Mouse (Mus musculus) limb, embryonic 13.5 days (tissue): ENCODE data around the gene Lipc. TPM values are rescaled to one million over a fixed set of nuclear protein-coding genes. Genes with fewer than 3 reads are reported as not detected.

Experiments used
- ATAC-seq: fragments of 200-750 bp; cut with Nextera tagmentation; 2 replicates; pipeline ENCODE4 v1.8.0; 2017; ENCODE audit warnings: low read depth, moderate number of reproducible peaks, moderate TSS enrichment; ENCODE audit not compliant: low FRiP score
- H3K27ac ChIP-seq: fragments of 300-500 bp; sonication (generic); 2 replicates; pipeline ENCODE4 v1.5.1; 2015; ENCODE audit warnings: inconsistent platforms, mild to moderate bottlenecking, moderate library complexity
- H3K27me3 ChIP-seq: fragments of 300-500 bp; sonication (generic); 2 replicates; pipeline ENCODE4 v1.6.1; 2015; ENCODE audit warnings: mild to moderate bottlenecking, inconsistent platforms
- H3K36me3 ChIP-seq: fragments of 300-500 bp; sonication (generic); 2 replicates; pipeline ENCODE4 v1.6.1; 2015; ENCODE audit warnings: inconsistent platforms, mild to moderate bottlenecking, moderate library complexity
- H3K4me1 ChIP-seq: fragments of 300-500 bp; sonication (generic); 2 replicates; pipeline ENCODE4 v1.6.1; 2015; ENCODE audit warnings: inconsistent platforms
- H3K4me2 ChIP-seq: fragments of 300-500 bp; sonication (generic); replicated peaks from 2 replicates; pipeline ENCODE4 v1.6.1; 2015; ENCODE audit warnings: inconsistent platforms, mild to moderate bottlenecking, moderate library complexity
- H3K4me3 ChIP-seq: fragments of 300-500 bp; sonication (generic); 2 replicates; pipeline ENCODE4 v1.5.1; 2015; ENCODE audit warnings: moderate library complexity, mild to moderate bottlenecking, inconsistent platforms
- H3K9ac ChIP-seq: fragments of 300-500 bp; sonication (generic); 2 replicates; pipeline ENCODE4 v1.6.1; 2015; ENCODE audit warnings: mild to moderate bottlenecking, inconsistent platforms
- H3K9me3 ChIP-seq: fragments of 300-500 bp; sonication (generic); 2 replicates; pipeline ENCODE4 v1.6.1; 2016; ENCODE audit warnings: inconsistent platforms
- WGBS: fragments of 180-500 bp; shearing (Covaris S2); methylation state at CpG from one replicate; pipeline ENCODE4 v1.1.7; 2015; 5-methylcytosine and 5-hydroxymethylcytosine counted together
- polyA plus RNA-seq: library from polyadenylated mRNA; unstranded; fragments of >200 nt; fragmentation: Nextera tagmentation; extraction: Ambion mirVana; gene quantifications from 2 replicates; pipeline ENCODE4 v1.2.1, GENCODE M21; 2015

Lipc gene
- polyA plus RNA-seq = not detected in 2 replicates

GRCm38 (mm10) chr9:70952126-70952525 lies at the start of gene Lipc:
Lipc (minus strand) TSS chr9:70952226.
- Histone ChIP-seq H3K4me3 (no peak within 1 kb of the TSS), H3K9ac (no peak within 1 kb of the TSS), H3K4me1 (no peaks in the 10 kb centered on the region), H3K27ac (no peak within 1 kb of the TSS), H3K4me2 (no peak within 1 kb of the TSS), H3K36me3 (no peaks in the 10 kb centered on the region), H3K9me3 (no peaks in the 10 kb centered on the region), H3K27me3 (no peaks in the 10 kb centered on the region)
- WGBS = 84% methylated on average over 4 of the region's 4 CpGs
- ATAC-seq = no peak

GRCm38 (mm10) chr9:70999161-70999560 lies 47.1 kb upstream of the Lipc start:
- Histone ChIP-seq H3K27me3 (no peaks in the 10 kb centered on the region; the same call in 1 of the 2 replicates), H3K36me3 (no peaks in the 10 kb centered on the region), H3K4me3 (no peak overlapping the region), H3K4me2 (no peak overlapping the region), H3K9ac (no peak overlapping the region), H3K4me1 (no peaks in the 10 kb centered on the region), H3K9me3 (no peaks in the 10 kb centered on the region), H3K27ac (no peak overlapping the region)
- ATAC-seq = no peak
- WGBS = 83% methylated on average over 4 of the region's 4 CpGs

GRCm38 (mm10) chr9:70998719-70999118 lies 46.7 kb upstream of the Lipc start:
- ATAC-seq = no peak
- H3K4me3 ChIP-seq = no peak overlapping the region
- no peak overlapping the region for H3K4me2 ChIP-seq
- H3K27ac ChIP-seq = no peak overlapping the region
- no peaks in the 10 kb centered on the region for H3K9me3 ChIP-seq
- H3K27me3 ChIP-seq = no peaks in the 10 kb centered on the region; the same call in 1 of the 2 replicates
- H3K9ac ChIP-seq = no peak overlapping the region
- WGBS = 71% methylated on average over 6 of the region's 6 CpGs
- H3K4me1 ChIP-seq = no peaks in the 10 kb centered on the region
- no peaks in the 10 kb centered on the region for H3K36me3 ChIP-seq

DNA sequence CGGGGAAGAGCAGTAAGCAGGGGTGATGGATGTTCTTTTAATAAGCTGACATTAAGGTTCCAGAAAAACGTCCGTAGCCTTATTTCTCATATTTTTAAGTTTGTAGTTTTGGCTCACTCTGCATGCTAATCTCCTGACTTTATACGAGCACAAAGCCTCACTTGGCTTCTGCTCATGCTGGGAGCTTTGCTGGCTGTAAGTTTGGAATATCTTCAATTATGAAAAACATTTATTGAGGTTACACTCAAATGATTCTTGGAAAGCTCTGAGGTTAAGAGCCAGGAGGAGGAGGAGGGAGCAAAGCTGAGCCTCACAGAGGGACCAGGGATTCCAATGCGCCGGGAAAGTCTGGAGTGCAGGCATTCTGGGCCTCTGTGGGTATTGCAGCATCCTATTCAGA lies 41.3 kb upstream of the Lipc start:
- 58% methylated on average over 6 of the region's 6 CpGs for WGBS
- Histone ChIP-seq H3K9ac (no peak overlapping the region), H3K4me1 (peaks cover 2% of the 10 kb centered on the region; the same call in 1 of the 2 replicates), H3K4me3 (no peak overlapping the region), H3K27me3 (no peaks in the 10 kb centered on the region; the same call in 1 of the 2 replicates), H3K27ac (no peak overlapping the region), H3K4me2 (no peak overlapping the region), H3K36me3 (no peaks in the 10 kb centered on the region), H3K9me3 (no peaks in the 10 kb centered on the region)
- no peak for ATAC-seq

DNA sequence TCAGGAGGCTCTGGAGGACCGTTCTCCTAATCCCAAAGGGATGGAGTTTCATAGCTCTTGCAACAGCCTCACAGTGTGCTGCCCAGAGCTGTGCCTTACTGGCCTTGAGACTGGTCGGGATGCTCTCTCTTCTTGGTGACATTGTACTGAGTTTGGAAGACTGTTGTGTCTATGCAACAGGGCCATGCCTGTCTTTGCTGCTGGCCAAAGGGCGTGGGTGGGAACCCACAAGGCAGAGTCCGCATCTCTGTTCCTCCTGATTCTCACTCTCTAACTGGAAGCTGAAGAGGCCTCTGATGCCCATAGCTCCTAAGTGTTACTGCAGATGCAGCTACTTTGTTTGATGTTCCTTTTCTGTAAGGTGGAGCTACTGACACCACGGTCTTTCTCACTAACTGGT lies 39.4 kb upstream of the Lipc start:
- Histone ChIP-seq H3K36me3 (no peaks in the 10 kb centered on the region), H3K27me3 (peaks cover 4% of the 10 kb centered on the region; the same call in 1 of the 2 replicates), H3K4me3 (no peak overlapping the region), H3K9me3 (no peaks in the 10 kb centered on the region), H3K27ac (no peak overlapping the region), H3K4me2 (no peak overlapping the region), H3K9ac (no peak overlapping the region), H3K4me1 (peaks cover 2% of the 10 kb centered on the region; the same call in 1 of the 2 replicates)
- WGBS = 80% methylated on average over 5 of the region's 5 CpGs
- ATAC-seq = no peak

GRCm38 (mm10) chr9:70987210-70987609 lies 35.2 kb upstream of the Lipc start:
- Histone ChIP-seq H3K4me3 (no peak overlapping the region), H3K4me1 (peaks cover 6% of the 10 kb centered on the region), H3K27ac (no peak overlapping the region), H3K36me3 (no peaks in the 10 kb centered on the region), H3K27me3 (peaks cover 4% of the 10 kb centered on the region; the same call in 1 of the 2 replicates), H3K9me3 (no peaks in the 10 kb centered on the region), H3K4me2 (no peak overlapping the region), H3K9ac (no peak overlapping the region)
- WGBS = 37% methylated on average over 2 of the region's 2 CpGs
- no peak for ATAC-seq

DNA sequence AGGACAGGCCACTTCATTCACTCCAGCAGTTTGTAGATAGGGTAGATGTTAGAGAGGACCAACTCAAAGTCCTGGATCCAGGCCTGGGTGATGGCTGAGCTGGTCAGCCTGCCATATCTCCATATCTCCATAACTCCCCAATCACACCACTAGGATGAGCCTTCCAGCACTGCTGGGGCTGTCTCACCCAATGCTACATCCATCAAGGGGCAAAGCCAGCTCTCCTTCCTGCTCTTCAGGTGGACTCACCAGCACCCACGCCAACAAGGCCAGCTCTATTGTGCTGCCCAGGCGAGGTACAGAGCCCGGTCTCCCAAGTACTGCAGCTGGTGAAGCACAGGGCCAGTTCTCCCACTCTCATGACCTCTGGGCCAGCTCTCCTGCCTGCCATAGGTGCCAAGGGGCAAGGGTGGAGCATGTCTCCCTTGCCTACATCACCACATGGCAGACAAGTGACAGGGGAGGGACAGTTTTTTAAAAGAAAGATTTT lies 31.0 kb upstream of the Lipc start:
- no peak overlapping the region for H3K4me3 ChIP-seq

GRCm38 (mm10) chr9:70981721-70982120 lies 29.7 kb upstream of the Lipc start:
- no peak overlapping the region for H3K9ac ChIP-seq
- no peaks in the 10 kb centered on the region for H3K36me3 ChIP-seq
- peaks cover 12% of the 10 kb centered on the region for H3K4me1 ChIP-seq
- H3K27ac ChIP-seq = no peak overlapping the region
- H3K27me3 ChIP-seq = no peaks in the 10 kb centered on the region
- H3K9me3 ChIP-seq = no peaks in the 10 kb centered on the region
- ATAC-seq = no peak
- no peak overlapping the region for H3K4me2 ChIP-seq
- no peak overlapping the region for H3K4me3 ChIP-seq
- 94% methylated on average over 1 of the region's 1 CpGs for WGBS

More for the DNA sequence above, 31.0 kb upstream of the Lipc start:
- Histone ChIP-seq H3K9me3 (no peaks in the 10 kb centered on the region), H3K27me3 (peaks cover 4% of the 10 kb centered on the region; the same call in 1 of the 2 replicates), H3K9ac (no peak overlapping the region), H3K4me2 (no peak overlapping the region), H3K4me1 (peaks cover 12% of the 10 kb centered on the region), H3K27ac (no peak overlapping the region), H3K36me3 (no peaks in the 10 kb centered on the region)
- 94% methylated on average over 3 of the region's 3 CpGs for WGBS
- no peak for ATAC-seq

- Histone ChIP-seq H3K4me1 (peaks cover 12% of the 10 kb centered on the region), H3K27me3 (no peaks in the 10 kb centered on the region), H3K4me2 (no peak overlapping the region), H3K27ac (no peak overlapping the region), H3K9ac (no peak overlapping the region), H3K4me3 (no peak overlapping the region), H3K9me3 (no peaks in the 10 kb centered on the region), H3K36me3 (no peaks in the 10 kb centered on the region)
- 84% methylated on average over 2 of the region's 2 CpGs for WGBS
- no peak for ATAC-seq
Measured at GRCm38 (mm10) chr9:70979641-70980040, 27.6 kb upstream of the Lipc start.

- WGBS = 90% methylated on average over 5 of the region's 5 CpGs
- Histone ChIP-seq H3K4me1 (peaks cover 12% of the 10 kb centered on the region), H3K9me3 (no peaks in the 10 kb centered on the region)
Measured at GRCm38 (mm10) chr9:70979171-70979570, 27.1 kb upstream of the Lipc start.

GRCm38 (mm10) chr9:70977392-70977791 lies 25.4 kb upstream of the Lipc start:
- 53% methylated on average over 1 of the region's 1 CpGs for WGBS
- Histone ChIP-seq H3K27ac (no peak overlapping the region), H3K4me2 (no peak overlapping the region), H3K27me3 (no peaks in the 10 kb centered on the region), H3K4me1 (peaks cover 7% of the 10 kb centered on the region), H3K4me3 (no peak overlapping the region), H3K9ac (no peak overlapping the region), H3K36me3 (no peaks in the 10 kb centered on the region), H3K9me3 (no peaks in the 10 kb centered on the region)
- ATAC-seq = no peak

More at GRCm38 (mm10) chr9:70979171-70979570, 27.1 kb upstream of the Lipc start:
- no peaks in the 10 kb centered on the region for H3K27me3 ChIP-seq
- H3K4me3 ChIP-seq = no peak overlapping the region
- no peak for ATAC-seq
- H3K9ac ChIP-seq = no peak overlapping the region
- no peak overlapping the region for H3K4me2 ChIP-seq
- no peak overlapping the region for H3K27ac ChIP-seq
- H3K36me3 ChIP-seq = no peaks in the 10 kb centered on the region

- H3K9ac ChIP-seq = no peak overlapping the region
- no peaks in the 10 kb centered on the region for H3K27me3 ChIP-seq
- H3K36me3 ChIP-seq = no peaks in the 10 kb centered on the region
- no peak overlapping the region for H3K4me2 ChIP-seq
- no peak overlapping the region for H3K4me3 ChIP-seq
- no peaks in the 10 kb centered on the region for H3K4me1 ChIP-seq
- H3K9me3 ChIP-seq = no peaks in the 10 kb centered on the region
- ATAC-seq = no peak
- H3K27ac ChIP-seq = no peak overlapping the region
- WGBS = 97% methylated on average over 2 of the region's 2 CpGs
Measured at GRCm38 (mm10) chr9:70975921-70976320, 23.9 kb upstream of the Lipc start.

GRCm38 (mm10) chr9:70973286-70973685 lies 21.3 kb upstream of the Lipc start:
- Histone ChIP-seq H3K9ac (no peak overlapping the region), H3K36me3 (no peaks in the 10 kb centered on the region), H3K4me1 (no peaks in the 10 kb centered on the region), H3K27ac (no peak overlapping the region), H3K4me3 (no peak overlapping the region), H3K9me3 (no peaks in the 10 kb centered on the region), H3K27me3 (no peaks in the 10 kb centered on the region), H3K4me2 (no peak overlapping the region)
- no peak for ATAC-seq
